Mouse (Mus musculus) heart, postnatal 10 days (tissue): ENCODE measurements around the gene Slc25a22. TPM values are rescaled to one million over a fixed set of nuclear protein-coding genes. Genes with fewer than 3 reads are reported as not detected.
A peak's percentile ranks its signal among the peaks of the same experiment; 100 is the strongest.
"Not testable (repeated sequence)": the region's sequence is repeated elsewhere in the genome, so short reads cannot be mapped to it uniquely, and the experiment has no call there.

Source experiments
- DNase-seq, 2 experiments: peaks; one replicate each; pipeline ENCODE4 v3.0.0; 2021
- intact Hi-C: fragments of 180-260 bp; cut with DNase I; formaldehyde crosslinking; loops from one replicate; pipeline ENCODE4 v1.15.1; 2025
- total RNA-seq, 2 experiments: library from RNA; stranded (reverse); gene quantifications; 2 replicates each; pipeline ENCODE4 v1.2.3; 2021

Slc25a22 gene
- total RNA-seq, 2 experiments from 2014 or later: 53.3 to 59.8 TPM

DNA sequence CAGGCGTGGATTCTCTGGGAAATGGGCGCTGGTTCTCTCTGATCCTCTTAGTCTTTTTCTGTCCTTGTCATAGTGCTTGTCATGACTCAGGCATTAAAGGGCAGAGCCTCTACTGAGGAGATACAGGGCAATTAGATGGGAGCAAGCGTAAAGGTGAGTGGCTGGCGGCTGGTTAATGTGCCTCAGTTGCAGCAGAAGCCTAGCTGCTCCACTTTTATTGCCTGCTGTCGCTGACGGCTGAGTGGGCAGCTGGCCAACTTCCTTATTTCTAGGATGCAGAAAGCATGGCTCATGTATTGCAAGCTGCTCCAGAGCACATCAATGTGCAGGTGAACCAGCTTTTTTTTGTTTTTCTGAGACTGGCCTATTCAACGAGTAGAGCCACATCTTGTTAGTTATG is 18.7 kb downstream of the Slc25a22 start:
- no peak for DNase-seq

DNA sequence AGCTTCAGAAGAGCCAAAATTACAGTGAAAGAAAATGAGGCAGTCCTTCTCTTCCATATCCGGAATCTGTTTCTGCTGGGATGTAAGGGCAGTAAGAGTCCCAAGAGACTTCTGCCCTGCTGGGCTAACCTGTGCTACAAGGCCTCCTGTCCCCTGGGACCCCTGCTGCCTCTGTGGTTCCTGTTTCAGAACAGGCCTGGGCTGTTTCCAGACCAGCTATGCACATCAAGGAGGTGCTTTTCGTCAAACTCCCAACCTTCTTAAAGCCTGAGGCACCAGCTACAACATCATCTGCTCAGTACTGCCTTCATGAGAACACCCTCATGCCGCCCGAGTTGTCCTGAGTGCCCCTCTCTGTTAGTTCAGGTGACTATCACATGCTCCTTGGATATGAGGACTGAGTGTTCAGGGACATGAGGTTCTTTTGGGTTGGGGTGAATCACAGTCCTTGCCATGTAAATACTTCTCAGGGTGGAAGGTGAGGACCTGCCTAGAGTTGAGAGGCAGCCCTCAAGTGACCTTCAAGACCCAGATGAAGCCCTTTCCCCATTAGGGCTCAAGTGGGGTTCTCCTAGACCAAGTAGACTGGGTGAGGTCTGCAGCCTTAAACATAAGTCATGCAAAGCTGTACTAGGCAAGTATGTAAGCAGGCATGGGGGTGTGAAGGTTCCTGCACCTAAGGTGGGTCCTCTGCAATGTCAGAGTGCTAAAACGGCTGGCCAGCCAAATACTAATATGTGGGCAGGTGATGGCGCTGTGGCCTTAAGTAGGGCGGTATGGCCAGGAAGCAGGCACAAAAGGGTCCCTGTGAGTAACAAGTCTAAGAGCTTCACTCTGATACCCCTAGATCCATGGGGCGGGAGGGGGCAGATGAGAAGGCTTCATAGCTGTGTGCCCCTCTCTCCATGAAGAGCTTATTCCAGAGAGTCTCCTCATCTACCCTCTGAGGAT is 19.7 kb downstream of the Slc25a22 start:
- no peak for DNase-seq
- intact Hi-C loops: no loop called here

More for the DNA sequence above, 18.7 kb downstream of the Slc25a22 start:
- intact Hi-C loops: no loop called here

DNA sequence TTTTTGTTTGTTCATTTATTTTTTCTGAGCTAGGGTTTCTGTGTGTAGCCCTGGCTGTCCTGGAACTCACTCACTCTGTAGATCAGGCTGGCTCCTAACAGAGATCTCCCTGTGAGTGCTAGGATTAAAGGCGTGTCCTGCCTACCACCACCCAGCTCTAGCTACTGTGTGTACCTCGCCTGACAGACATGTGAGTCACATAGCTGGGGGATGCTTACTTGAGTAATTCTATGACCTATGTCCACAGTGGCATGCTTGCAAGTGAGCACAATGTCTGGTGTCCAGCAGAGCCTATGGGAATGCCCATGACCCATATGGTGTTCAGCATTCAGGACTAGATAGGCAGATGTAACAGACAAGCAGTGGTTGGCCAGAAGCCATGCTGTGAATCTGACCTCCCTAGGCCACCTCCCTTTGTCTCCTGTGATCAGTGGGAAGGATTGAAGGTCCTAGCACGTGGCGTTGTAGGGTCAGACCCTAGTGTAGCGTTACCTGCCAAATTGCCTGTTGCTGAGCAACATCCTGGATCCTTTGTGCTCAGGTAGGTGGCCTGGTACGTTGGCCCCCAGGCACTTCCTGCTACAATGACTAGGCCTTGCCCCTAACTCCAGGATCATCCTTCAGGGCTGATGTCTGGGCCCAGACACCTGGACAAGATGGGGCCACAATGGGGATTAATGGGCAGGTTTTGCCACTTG is 21.4 kb downstream of the Slc25a22 start:
- no peak for DNase-seq
- intact Hi-C loops: no loop called here

GRCm38 (mm10) chr7:141413809-141414584 is 23.7 kb downstream of the Slc25a22 start, which contains the start of gene Gatd1:
TSS of gene Gatd1 (minus strand) at chr7:141414136.
- peak; percentile 99 to 100 for DNase-seq
- intact Hi-C loops: no loop called here

- intact Hi-C loops: no loop called here
- DNase-seq: peak; percentile 24 to 38
Measured at GRCm38 (mm10) chr7:141413331-141413730, 24.4 kb downstream of the Slc25a22 start.

GRCm38 (mm10) chr7:141411667-141412066 is 26.0 kb downstream of the Slc25a22 start:
- intact Hi-C loops: no loop called here

DNA sequence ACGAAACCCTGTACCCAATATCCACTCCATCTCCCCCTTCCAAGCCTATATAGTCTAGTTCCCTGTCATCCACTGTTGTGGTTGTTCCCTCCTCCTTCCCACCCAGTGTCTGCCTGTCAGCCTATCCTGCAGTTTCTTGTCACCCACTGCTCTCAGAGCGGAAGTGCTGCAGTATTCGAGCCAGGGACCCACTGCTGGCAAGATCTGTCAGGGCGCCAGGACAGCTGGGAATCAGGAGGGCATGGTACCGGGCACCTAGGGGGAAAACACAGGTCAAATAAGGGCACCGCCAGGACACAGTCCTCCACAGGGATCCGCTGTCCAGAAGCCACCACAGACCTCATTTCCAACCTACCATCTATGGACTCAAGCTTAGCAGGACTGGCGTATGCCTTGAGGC is 27.1 kb downstream of the Slc25a22 start:
- intact Hi-C loops: no loop called here
- DNase-seq: peak; percentile 23 to 26

More at GRCm38 (mm10) chr7:141411667-141412066, 26.0 kb downstream of the Slc25a22 start:
- DNase-seq: no peak

DNA sequence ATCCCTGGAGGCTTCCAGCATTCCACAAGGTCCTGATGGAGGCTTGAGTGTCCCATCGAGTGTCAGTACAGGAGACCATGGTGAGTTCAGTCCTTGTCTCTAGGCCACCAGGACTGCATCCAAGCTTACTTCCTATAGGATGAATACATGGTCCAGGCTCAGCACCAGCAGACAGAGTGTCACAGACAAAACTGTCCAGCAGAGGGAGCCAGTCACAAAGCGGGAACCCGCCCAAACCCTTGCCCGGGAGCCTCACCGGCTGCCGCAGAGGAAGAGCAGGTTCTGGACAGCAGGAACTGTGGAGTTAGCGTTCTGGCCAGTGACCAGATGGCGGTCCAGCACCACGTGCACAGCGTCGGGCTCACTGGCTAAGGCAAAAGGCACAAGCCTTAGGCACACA is 28.9 kb downstream of the Slc25a22 start:
- peak; percentile 90 to 93 for DNase-seq
- intact Hi-C loops: loop anchor here (1.0 kb wide), 2 partner anchors 28 to 116 kb away; partner anchors contain the start of gene Slc25a22

DNA sequence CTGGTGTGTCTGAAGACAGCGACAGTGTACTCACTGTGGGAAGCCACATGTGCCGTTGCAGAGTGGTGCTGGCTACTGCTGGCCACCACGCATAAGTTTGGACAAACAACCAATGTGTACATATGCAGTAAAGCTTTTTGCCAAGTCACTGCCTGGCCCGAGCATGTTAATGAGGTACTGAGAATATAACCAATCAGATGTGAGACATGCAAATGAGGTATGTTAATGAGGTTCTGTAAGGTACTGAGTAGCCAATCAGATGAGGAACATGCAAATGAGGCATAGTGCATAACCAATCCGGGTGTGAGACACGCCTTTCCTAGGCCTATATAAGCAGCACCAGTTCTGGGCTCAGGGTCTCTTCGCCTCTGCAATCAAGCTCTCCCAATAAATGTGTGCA is 30.0 kb downstream of the Slc25a22 start:
- DNase-seq, intact Hi-C loops: not testable (repeated sequence)

GRCm38 (mm10) chr7:141405466-141405865 is 32.2 kb downstream of the Slc25a22 start:
- no peak for DNase-seq
- intact Hi-C loops: no loop called here

GRCm38 (mm10) chr7:141403305-141403704 is 34.4 kb downstream of the Slc25a22 start:
- intact Hi-C loops: no loop called here

DNA sequence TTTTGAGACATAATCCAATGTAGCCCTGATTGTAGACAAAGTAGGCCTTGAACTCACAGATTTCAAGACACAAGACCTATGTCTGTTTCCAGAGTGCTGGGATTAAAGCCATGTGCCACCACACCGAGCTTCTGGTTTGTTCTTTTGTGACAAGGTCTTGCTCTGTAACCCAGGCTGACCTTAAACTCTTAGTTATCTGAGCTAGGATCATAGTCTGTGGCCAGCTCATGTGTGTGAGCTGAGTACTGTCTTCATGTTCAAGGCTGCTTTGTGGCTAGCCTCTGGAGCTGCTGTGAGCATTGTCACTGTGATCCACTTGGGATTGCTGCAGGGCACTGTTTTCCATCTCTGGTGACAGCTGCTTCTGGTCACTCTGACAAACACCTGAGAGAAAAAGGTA is 42.3 kb downstream of the Slc25a22 start:
- intact Hi-C loops: no loop called here
- DNase-seq: no peak

More at GRCm38 (mm10) chr7:141403305-141403704, 34.4 kb downstream of the Slc25a22 start:
- peak; percentile 59 to 77 for DNase-seq

- peak; percentile 48 to 81 for DNase-seq
Measured at GRCm38 (mm10) chr7:141394771-141395170, 42.9 kb downstream of the Slc25a22 start.

GRCm38 (mm10) chr7:141394158-141394557 is 43.5 kb downstream of the Slc25a22 start:
- DNase-seq: no peak
- intact Hi-C loops: loop anchor here (5.0 kb wide), 1 partner anchor 67 kb away; the partner anchor contains the start of genes Deaf1 and Tmem80

More at GRCm38 (mm10) chr7:141394771-141395170, 42.9 kb downstream of the Slc25a22 start:
- intact Hi-C loops: loop anchor here (5.0 kb wide), 1 partner anchor 67 kb away; the partner anchor contains the start of genes Deaf1 and Tmem80

DNA sequence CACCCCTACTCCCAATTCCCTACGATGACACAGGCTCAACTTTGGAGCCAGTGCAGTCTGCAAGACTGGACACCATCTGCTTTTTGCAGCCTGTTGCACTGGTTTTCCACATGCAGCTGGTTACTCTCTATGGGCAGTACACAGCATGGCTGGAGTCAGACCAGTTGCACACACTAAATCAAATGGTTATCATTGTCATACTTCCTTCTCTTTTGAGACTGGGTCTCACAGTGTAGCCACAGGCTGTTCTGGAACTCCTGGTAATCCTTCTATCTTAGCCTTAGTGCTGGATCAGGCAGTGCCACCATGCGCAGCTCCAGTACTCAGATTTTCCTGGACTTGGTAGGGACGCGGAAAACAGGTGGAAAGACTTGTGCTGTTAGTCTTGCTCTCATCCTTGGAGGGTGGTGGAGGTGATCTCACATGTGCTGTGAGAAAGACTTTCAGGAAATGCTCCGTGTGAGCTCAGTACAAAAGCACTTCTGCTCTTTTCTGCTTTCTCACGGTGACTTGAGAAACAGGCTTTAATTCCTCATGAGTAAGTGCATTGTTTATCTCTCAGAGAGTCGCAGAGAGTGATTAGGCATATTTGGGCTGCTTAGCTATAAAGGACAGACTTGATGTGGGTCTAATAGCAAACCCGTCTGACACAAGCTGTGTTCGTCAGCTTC is 45.0 kb downstream of the Slc25a22 start:
- intact Hi-C loops: loop anchor here (5.0 kb wide), 1 partner anchor 65 kb away; the partner anchor contains the start of genes Deaf1 and Tmem80
- no peak for DNase-seq

DNA sequence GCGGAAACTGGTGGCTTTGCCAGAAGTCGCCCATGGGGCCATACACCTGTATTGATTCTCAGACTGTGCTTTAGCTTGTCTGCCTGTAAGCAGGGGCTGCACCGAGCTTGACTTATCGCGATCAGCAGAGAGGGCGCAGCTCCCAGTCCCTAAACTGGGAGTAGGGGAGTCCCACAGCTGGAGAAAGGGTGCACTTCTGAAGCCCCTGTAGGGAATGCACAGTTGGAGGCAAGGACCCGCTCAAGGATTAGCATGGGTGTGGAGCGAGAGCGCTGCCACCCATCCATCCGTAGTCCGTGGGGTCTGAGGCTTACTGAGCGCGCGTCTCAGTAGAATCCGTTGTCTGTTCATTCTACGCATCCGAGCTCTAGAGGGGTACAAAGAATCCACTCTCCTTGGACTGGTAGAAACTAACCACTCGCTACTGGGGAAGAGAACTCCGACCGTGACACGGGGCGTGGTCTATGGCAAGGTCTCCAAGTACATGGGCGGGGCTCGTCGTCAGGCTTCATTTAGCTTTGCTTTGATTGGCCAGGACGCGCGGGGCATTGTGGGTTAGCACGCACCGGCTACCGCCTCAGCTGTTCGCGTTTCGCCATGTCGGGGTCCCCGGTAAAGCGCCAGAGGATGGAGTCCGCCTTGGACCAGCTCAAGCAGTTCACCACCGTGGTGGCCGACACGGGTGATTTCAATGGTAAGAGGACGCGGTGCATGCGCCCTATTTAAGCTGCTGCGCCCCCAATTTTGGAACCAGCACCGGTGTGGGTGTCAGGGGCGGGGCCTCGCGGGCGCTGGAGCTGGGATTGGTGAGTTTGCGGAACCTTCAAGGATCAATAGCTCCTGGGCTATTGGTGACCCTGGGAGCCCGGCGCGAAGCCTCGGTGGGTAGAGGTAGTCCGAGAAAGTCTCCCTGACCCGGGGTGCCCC is 45.8 kb downstream of the Slc25a22 start, which contains the start of gene Taldo1:
Gene Taldo1, plus strand, starts transcription at position 575 of the 927 bp plus-strand sequence.
- intact Hi-C loops: loop anchor here (5.0 kb wide), 1 partner anchor 65 kb away; the partner anchor contains the start of genes Deaf1 and Tmem80
- DNase-seq: peak; percentile 98

- intact Hi-C loops: loop anchor here (5.0 kb wide), 1 partner anchor 63 kb away; the partner anchor contains the start of genes Deaf1 and Tmem80
- no peak for DNase-seq
Measured at GRCm38 (mm10) chr7:141390326-141391259, 47.1 kb downstream of the Slc25a22 start.
